Mouse (Mus musculus): ENCODE measurements around the gene Bag6. TPM values are rescaled to one million over a fixed set of nuclear protein-coding genes. Genes with fewer than 3 reads are reported as not detected.
A peak's percentile ranks its signal among the peaks of the same experiment; 100 is the strongest.

Gene Bag6
- polyA plus RNA-seq, 1 experiment from 2014 or later = 92.3 TPM

GRCm38 (mm10) chr17:35194844-35195630, 60.1 kb downstream of the Bag6 start:
- H3K27me3 ChIP-seq = peaks cover 25% of the 10 kb centered on the region
- no peaks in the 10 kb centered on the region for H3K36me3 ChIP-seq
- ATAC-seq (replicated peaks) = 0 out of 2 replicates have a peak, but pooled peaks have one; percentile 16
- peak overlapping the region; percentile 66 for H3K4me2 ChIP-seq (replicated peaks)
- 0 out of 2 replicates have a peak overlapping the region, but pooled peaks have one; percentile 32 for H3K9ac ChIP-seq (replicated peaks)
- WGBS = 51% methylated on average over 19 of the region's 19 CpGs
- no peaks in the 10 kb centered on the region for H3K9me3 ChIP-seq
- H3K4me3 ChIP-seq = peak overlapping the region; percentile 39
- no peak overlapping the region for H3K27ac ChIP-seq (replicated peaks)
- peaks cover 11% of the 10 kb centered on the region for H3K4me1 ChIP-seq

DNA sequence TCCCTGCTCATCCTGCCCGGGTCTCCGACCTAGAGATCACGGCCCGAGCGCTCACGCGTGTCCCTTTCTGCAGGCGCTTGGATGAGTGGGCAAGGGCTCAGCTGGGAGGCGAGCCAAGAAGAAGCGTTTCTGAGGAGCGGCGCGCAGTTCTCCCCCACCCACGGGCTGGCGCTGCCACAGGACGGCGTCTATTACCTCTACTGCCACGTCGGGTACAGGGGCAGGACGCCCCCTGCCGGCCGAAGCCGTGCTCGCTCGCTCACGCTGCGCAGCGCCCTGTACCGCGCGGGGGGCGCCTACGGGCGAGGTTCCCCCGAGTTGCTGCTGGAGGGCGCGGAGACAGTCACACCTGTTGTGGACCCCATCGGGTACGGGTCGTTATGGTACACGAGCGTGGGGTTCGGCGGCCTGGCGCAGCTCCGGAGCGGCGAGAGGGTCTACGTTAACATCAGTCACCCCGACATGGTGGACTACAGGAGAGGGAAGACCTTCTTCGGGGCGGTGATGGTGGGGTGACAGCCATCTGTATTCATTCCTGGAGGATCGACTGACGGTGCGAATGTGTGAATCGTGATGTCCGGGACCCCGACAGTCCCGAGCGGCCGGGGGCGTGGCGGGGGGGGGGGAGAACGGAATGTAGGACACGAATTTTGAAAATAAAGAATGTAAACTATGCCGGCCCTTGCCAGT, 60.8 kb downstream of the Bag6 start:
- H3K4me1 ChIP-seq = peaks cover 11% of the 10 kb centered on the region
- H3K27ac ChIP-seq (replicated peaks) = no peak overlapping the region
- ATAC-seq (replicated peaks) = peak; percentile 80
- peaks cover 25% of the 10 kb centered on the region for H3K27me3 ChIP-seq
- WGBS = 2% methylated on average over 66 of the region's 66 CpGs
- H3K4me3 ChIP-seq = peak overlapping the region; percentile 39
- peak overlapping the region; percentile 66 for H3K4me2 ChIP-seq (replicated peaks)
- H3K9me3 ChIP-seq = no peaks in the 10 kb centered on the region
- 0 out of 2 replicates have a peak overlapping the region, but pooled peaks have one; percentile 32 for H3K9ac ChIP-seq (replicated peaks)
- no peaks in the 10 kb centered on the region for H3K36me3 ChIP-seq

GRCm38 (mm10) chr17:35196321-35196641, 61.3 kb downstream of the Bag6 start:
- WGBS = 40% methylated on average over 9 of the region's 9 CpGs
- no peak for ATAC-seq (replicated peaks)
- H3K9ac ChIP-seq (replicated peaks) = no peak overlapping the region

More at GRCm38 (mm10) chr17:35196321-35196641, 61.3 kb downstream of the Bag6 start:
- Histone ChIP-seq H3K4me3 (peak overlapping the region; percentile 39), H3K27ac (replicated peaks) (no peak overlapping the region), H3K4me1 (peaks cover 11% of the 10 kb centered on the region), H3K27me3 (peaks cover 25% of the 10 kb centered on the region), H3K4me2 (replicated peaks) (peak overlapping the region; percentile 66), H3K36me3 (no peaks in the 10 kb centered on the region), H3K9me3 (no peaks in the 10 kb centered on the region)

Small RNA genes lying within 50 kb of the gene (microRNA-seq; reads per million reads assigned to microRNA genes)
- gene Mir6973a = not detected

Other genes starting within 250 kb of the Bag6 start
- gene C2, start 236.9 kb upstream of the Bag6 start, polyA plus RNA-seq (2015; fragmentation: Nextera tagmentation; extraction: Ambion mirVana) = 0.77 and 1.5 TPM in 2 replicates
- gene Ehmt2, start 236.7 kb upstream of the Bag6 start, polyA plus RNA-seq (2015; fragmentation: Nextera tagmentation; extraction: Ambion mirVana) = 108 and 111 TPM in 2 replicates
- gene Slc44a4, start 220.7 kb upstream of the Bag6 start, polyA plus RNA-seq (2015; fragmentation: Nextera tagmentation; extraction: Ambion mirVana) = not detected in 2 replicates
- gene Neu1, start 203.9 kb upstream of the Bag6 start, polyA plus RNA-seq (2015; fragmentation: Nextera tagmentation; extraction: Ambion mirVana) = 27.9 and 31.0 TPM in 2 replicates
- gene Hspa1b, start 175.9 kb upstream of the Bag6 start, polyA plus RNA-seq (2015; fragmentation: Nextera tagmentation; extraction: Ambion mirVana) = 0.10 and 0.17 TPM in 2 replicates
- not detected in 2 replicates for gene Gm20481, start 165.3 kb upstream of the Bag6 start, polyA plus RNA-seq (2015; fragmentation: Nextera tagmentation; extraction: Ambion mirVana)
- gene Hspa1a, start 163.0 kb upstream of the Bag6 start, polyA plus RNA-seq (2015; fragmentation: Nextera tagmentation; extraction: Ambion mirVana) = 3.6 and 3.7 TPM in 2 replicates
- gene Hspa1l, start 162.5 kb upstream of the Bag6 start, polyA plus RNA-seq (2015; fragmentation: Nextera tagmentation; extraction: Ambion mirVana) = 1.5 TPM in 2 replicates
- 132 and 149 TPM in 2 replicates for gene Lsm2, start 153.3 kb upstream of the Bag6 start, polyA plus RNA-seq (2015; fragmentation: Nextera tagmentation; extraction: Ambion mirVana)
- gene Vars, start 134.2 kb upstream of the Bag6 start, polyA plus RNA-seq (2015; fragmentation: Nextera tagmentation; extraction: Ambion mirVana) = 82.9 and 88.6 TPM in 2 replicates
- gene Vwa7, start 118.6 kb upstream of the Bag6 start, polyA plus RNA-seq (2015; fragmentation: Nextera tagmentation; extraction: Ambion mirVana) = 0.14 and 0.28 TPM in 2 replicates
- gene Sapcd1, start 107.2 kb upstream of the Bag6 start, polyA plus RNA-seq (2015; fragmentation: Nextera tagmentation; extraction: Ambion mirVana) = 5.8 and 5.9 TPM in 2 replicates
- 2.8 and 3.2 TPM in 2 replicates for gene Msh5, start 88.4 kb upstream of the Bag6 start, polyA plus RNA-seq (2015; fragmentation: Nextera tagmentation; extraction: Ambion mirVana)
- gene Clic1, start 85.2 kb upstream of the Bag6 start, polyA plus RNA-seq (2015; fragmentation: Nextera tagmentation; extraction: Ambion mirVana) = 98.4 and 100 TPM in 2 replicates
- gene Ddah2, start 76.1 kb upstream of the Bag6 start, polyA plus RNA-seq (2015; fragmentation: Nextera tagmentation; extraction: Ambion mirVana) = 540 and 556 TPM in 2 replicates
- not detected in 2 replicates for gene Ly6g6c, start 69.8 kb upstream of the Bag6 start, polyA plus RNA-seq (2015; fragmentation: Nextera tagmentation; extraction: Ambion mirVana)
- 0.15 and 0.17 TPM in 2 replicates for gene Mpig6b, start 69.0 kb upstream of the Bag6 start, polyA plus RNA-seq (2015; fragmentation: Nextera tagmentation; extraction: Ambion mirVana)
- gene Ly6g6e, start 58.3 kb upstream of the Bag6 start, polyA plus RNA-seq (2015; fragmentation: Nextera tagmentation; extraction: Ambion mirVana) = 10.0 and 11.9 TPM in 2 replicates
- 0.46 and 0.47 TPM in 2 replicates for gene Ly6g6d, start 57.1 kb upstream of the Bag6 start, polyA plus RNA-seq (2015; fragmentation: Nextera tagmentation; extraction: Ambion mirVana)
- 0.32 TPM in 1 of 2 replicates, not detected in the other for gene Ly6g6f, start 49.6 kb upstream of the Bag6 start, polyA plus RNA-seq (2015; fragmentation: Nextera tagmentation; extraction: Ambion mirVana)
- 93.2 and 97.4 TPM in 2 replicates for gene Abhd16a, start 45.9 kb upstream of the Bag6 start, polyA plus RNA-seq (2015; fragmentation: Nextera tagmentation; extraction: Ambion mirVana)
- gene Ly6g5c, start 26.9 kb upstream of the Bag6 start, polyA plus RNA-seq (2015; fragmentation: Nextera tagmentation; extraction: Ambion mirVana) = not detected in 2 replicates
- gene Ly6g5b, start 19.8 kb upstream of the Bag6 start, polyA plus RNA-seq (2015; fragmentation: Nextera tagmentation; extraction: Ambion mirVana) = 1.2 and 1.3 TPM in 2 replicates
- 29.3 and 32.0 TPM in 2 replicates for gene Gpank1, start 13.7 kb upstream of the Bag6 start, polyA plus RNA-seq (2015; fragmentation: Nextera tagmentation; extraction: Ambion mirVana)
- gene Csnk2b, start 13.1 kb upstream of the Bag6 start, polyA plus RNA-seq (2015; fragmentation: Nextera tagmentation; extraction: Ambion mirVana) = 307 and 309 TPM in 2 replicates
- 8.7 TPM in 2 replicates for gene D17H6S53E, start 8.8 kb upstream of the Bag6 start, polyA plus RNA-seq (2015; fragmentation: Nextera tagmentation; extraction: Ambion mirVana)
- gene Apom, start 3.1 kb upstream of the Bag6 start, polyA plus RNA-seq (2015; fragmentation: Nextera tagmentation; extraction: Ambion mirVana) = 0.28 and 0.31 TPM in 2 replicates
- 185 and 208 TPM in 2 replicates for gene Prrc2a, start 29.7 kb downstream of the Bag6 start, polyA plus RNA-seq (2015; fragmentation: Nextera tagmentation; extraction: Ambion mirVana)
- gene Aif1, start 40.9 kb downstream of the Bag6 start, polyA plus RNA-seq (2015; fragmentation: Nextera tagmentation; extraction: Ambion mirVana) = 5.7 and 7.8 TPM in 2 replicates
- 6.2 and 6.8 TPM in 2 replicates for gene Lst1, start 53.3 kb downstream of the Bag6 start, polyA plus RNA-seq (2015; fragmentation: Nextera tagmentation; extraction: Ambion mirVana)
- gene Ltb, start 59.3 kb downstream of the Bag6 start, polyA plus RNA-seq (2015; fragmentation: Nextera tagmentation; extraction: Ambion mirVana) = 0.25 and 0.70 TPM in 2 replicates
- gene Tnf, start 66.8 kb downstream of the Bag6 start, polyA plus RNA-seq (2015; fragmentation: Nextera tagmentation; extraction: Ambion mirVana) = not detected in 2 replicates
- 0.36 TPM in 1 of 2 replicates, not detected in the other for gene Lta, start 70.2 kb downstream of the Bag6 start, polyA plus RNA-seq (2015; fragmentation: Nextera tagmentation; extraction: Ambion mirVana)
- 0.61 and 1.1 TPM in 2 replicates for gene Gm16181, start 85.7 kb downstream of the Bag6 start, polyA plus RNA-seq (2015; fragmentation: Nextera tagmentation; extraction: Ambion mirVana)
- 38.2 and 41.5 TPM in 2 replicates for gene Atp6v1g2, start 98.5 kb downstream of the Bag6 start, polyA plus RNA-seq (2015; fragmentation: Nextera tagmentation; extraction: Ambion mirVana)
- 11.7 and 12.3 TPM in 2 replicates for gene Nfkbil1, start 100.6 kb downstream of the Bag6 start, polyA plus RNA-seq (2015; fragmentation: Nextera tagmentation; extraction: Ambion mirVana)
- 478 and 488 TPM in 2 replicates for gene Ddx39b, start 106.6 kb downstream of the Bag6 start, polyA plus RNA-seq (2015; fragmentation: Nextera tagmentation; extraction: Ambion mirVana)
- gene H2-D1, start 127.6 kb downstream of the Bag6 start, polyA plus RNA-seq (2015; fragmentation: Nextera tagmentation; extraction: Ambion mirVana) = 48.1 and 50.1 TPM in 2 replicates
- 0.27 and 0.32 TPM in 2 replicates for gene H2-Q1, start 185.2 kb downstream of the Bag6 start, polyA plus RNA-seq (2015; fragmentation: Nextera tagmentation; extraction: Ambion mirVana)
- 1.1 and 1.2 TPM in 2 replicates for gene H2-Q2, start 207.1 kb downstream of the Bag6 start, polyA plus RNA-seq (2015; fragmentation: Nextera tagmentation; extraction: Ambion mirVana)
- gene H2-Q4, start 244.4 kb downstream of the Bag6 start, polyA plus RNA-seq (2015; fragmentation: Nextera tagmentation; extraction: Ambion mirVana) = 0.73 and 0.80 TPM in 2 replicates